Mouse (Mus musculus) cerebellum, postnatal 10 days (tissue): ENCODE data around the gene Mta3.

Experiments
- DNase-seq, 2 experiments: peaks; one replicate each; pipeline ENCODE4 v3.0.0; 2021; ENCODE audit warnings: mixed read lengths in 2 of 2

Gene Mta3

DNA sequence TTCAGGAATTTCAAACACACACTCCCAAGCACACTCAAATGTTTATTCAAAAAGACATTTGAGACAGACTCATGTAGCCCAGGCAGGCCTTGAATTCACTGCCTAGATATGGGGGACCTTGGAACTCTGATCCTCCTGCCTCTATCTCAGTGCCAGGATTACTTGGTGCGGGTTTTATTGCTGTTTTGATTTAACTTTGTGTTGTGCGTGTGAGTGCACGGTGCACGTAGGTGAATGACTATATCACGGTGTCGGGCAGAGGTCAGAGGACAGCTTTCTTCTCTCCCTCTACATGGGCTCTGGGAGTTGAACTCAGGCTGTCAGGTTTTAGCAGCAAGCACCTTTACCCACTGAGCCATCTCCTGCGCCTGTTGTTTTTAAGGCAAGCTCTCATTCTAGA, 61.1 kb downstream of the Mta3 start:
- no peak for DNase-seq

DNA sequence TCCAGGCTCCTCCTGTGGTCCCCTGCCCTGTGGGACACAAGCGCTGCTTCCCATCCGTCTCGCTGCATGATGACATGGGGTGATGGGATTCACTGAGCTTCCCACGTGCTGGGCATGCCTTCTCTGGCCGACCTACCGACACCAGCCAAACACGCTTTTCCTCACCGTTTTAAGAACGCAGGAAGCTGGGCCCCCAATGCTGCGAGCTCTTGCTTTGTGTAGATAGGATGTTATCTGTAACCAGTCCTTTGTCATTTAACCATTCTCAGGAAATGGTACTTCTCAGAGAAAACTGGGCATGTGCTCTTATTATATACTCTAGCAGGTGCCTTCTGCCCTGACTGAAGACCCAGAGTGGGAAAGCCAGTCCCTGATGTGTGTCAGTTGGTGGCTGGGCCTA, 62.3 kb downstream of the Mta3 start:
- DNase-seq = no peak

DNA sequence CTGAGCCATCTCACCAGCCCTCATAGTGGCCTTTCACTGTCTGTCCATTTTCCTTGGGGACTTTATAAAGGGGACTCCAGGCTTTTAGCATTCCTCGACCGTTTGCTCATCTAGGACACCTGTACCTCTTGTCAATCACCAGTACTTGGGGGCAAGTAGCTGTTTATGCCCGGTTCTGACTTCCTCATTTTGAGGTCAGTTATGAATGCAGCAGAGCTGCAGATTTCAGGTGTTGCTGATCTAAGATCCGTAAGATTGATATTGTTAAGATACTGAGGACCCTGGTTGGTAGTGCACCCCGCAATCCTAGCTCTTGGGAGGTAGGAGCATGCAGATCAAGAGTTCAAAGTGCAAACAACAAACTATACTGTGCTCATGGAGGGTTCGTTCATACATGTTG, 64.4 kb downstream of the Mta3 start:
- no peak for DNase-seq

DNA sequence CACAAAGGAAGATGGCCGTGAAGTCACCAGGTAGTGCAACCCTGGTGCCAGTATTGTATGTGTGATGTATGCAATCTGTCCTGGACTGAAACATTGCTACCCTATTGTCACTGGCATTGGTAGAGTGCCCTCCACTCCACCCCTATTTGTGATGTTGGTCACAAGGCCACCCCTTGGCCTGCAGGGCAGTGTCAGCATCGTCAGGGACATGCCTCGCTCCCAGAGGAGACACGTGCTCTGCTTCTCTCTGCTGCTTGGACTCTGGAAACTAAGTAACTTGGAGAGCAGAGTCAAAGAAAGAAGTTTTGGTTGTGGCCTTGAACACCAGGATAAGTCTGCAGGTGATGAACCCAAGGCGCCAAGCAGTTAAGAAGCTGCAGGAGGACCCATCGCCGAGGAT, 65.0 kb downstream of the Mta3 start:
- no peak for DNase-seq

DNA sequence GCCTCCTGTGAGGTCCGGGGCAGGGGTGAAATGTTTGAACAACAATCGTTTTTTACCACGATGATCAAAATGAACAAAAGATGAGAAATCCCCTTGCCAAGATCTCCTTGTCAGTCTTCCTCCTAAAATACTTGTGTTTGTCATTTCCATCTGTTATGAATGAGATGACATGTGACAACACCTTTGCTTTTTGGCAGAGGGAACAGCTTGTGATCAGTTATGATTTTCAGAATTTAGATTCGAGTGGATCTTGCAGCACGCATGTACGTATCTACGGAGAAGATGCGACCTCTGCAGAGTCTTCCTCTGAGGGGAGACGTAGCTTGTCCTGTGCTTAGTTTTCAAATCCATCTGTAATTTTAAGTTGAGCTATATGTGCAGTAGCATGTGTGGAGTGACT, 66.1 kb downstream of the Mta3 start:
- DNase-seq = no peak

DNA sequence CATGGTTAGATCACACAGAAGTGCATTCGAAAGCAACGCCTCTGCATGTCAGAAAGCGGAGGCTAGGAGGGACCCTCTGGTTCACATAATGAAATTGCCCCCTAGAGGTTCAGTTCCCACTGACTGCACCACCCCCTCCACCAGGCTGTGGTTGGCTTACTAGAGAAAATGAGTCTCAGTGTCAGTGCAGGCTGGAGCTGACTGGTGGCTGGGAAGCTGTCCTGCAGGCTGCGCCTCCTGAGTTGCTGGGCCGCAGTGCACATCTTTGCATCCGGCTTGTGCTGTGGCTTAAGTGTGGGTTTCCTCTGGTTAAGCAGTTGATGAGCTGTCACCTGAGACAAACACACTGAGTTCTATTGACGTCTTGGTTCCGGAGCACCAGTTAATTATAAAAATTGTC, 66.7 kb downstream of the Mta3 start:
- peak; percentile 21 to 27 for DNase-seq

DNA sequence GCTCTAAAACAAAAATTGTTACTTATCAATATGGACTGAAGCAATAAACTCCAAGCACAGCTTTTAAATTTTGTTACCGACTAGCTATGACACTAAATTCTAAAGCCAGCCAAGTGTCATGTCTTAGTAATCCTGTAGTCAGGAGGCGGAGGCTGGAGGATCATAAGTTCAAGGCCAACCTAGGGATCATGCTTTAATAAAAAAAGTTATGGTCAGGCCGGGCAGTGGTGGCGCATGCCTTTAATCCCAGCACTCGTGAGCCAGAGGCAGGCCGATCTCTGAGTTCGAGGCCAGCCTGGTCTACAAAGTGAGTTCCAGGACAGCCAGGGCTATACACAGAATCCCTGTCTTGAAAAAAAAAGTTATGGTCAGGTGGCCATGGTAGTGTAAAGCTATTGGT, 71.0 kb downstream of the Mta3 start:
- no peak for DNase-seq

DNA sequence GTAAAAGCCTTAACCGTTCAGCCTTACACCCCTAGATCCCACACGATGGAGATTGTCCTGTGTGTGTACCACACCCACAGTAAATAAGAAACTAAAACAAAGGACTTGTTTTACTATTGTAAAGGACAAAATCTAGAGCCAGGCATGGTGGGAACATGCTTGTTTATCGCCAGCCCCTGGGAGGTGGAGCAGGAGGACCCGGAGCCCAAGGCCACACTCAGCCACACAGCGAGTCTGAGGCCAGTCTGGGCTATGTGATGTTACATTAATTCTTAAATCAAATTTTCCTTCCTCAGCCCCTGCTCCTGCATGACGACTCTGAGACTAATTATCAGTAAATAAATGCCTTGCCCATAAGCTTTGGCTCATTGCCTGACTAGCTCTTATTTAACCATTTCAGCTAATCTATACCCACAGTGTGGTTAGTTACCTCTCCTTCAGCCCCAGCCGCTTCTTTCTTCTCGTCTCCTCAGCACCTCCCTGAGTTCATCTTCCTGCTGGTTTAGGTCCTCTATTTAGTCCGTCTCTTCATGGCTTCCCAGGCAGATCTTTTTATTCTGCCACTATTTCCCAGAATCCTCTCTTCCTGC, 71.6 kb downstream of the Mta3 start:
- no peak for DNase-seq

DNA sequence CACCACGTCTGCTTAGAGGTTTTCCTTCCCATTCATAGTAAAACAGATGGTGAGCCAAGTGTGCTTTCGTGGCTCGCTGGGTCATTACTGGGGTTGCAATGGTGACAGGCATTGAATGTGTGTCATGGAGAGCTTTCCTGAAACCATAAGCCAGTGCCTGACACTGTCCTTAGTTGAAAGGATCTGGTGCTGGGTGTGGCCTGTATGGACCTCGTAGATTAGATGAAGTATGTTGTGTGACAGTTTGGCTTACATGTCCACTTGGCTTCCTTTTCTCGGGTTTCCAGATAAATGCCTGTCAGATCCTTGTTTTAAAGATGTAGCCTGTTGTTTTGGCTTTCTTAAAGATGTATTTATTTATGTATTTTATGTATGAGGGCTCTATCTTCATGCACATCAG, 74.3 kb downstream of the Mta3 start:
- DNase-seq = no peak

DNA sequence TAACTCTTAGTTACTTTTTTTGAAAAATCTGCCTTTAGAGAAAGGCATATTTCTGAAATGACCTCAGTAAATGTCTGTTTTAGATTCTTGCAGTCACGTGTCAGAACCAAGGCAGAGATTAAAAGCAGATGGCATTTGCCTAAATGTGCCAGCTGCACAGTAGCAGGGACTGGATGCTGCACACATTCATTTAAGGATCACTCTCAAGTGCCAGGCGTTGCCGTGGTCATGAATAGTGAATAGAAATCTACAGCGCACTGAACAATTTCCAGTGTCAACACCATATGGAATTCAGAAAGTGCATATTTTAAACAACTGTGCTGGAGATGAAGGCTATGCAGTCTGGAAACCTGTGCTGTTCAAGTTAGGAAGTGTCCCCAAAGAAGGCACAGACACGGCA, 76.8 kb downstream of the Mta3 start:
- peak; percentile 26 to 33 for DNase-seq

DNA sequence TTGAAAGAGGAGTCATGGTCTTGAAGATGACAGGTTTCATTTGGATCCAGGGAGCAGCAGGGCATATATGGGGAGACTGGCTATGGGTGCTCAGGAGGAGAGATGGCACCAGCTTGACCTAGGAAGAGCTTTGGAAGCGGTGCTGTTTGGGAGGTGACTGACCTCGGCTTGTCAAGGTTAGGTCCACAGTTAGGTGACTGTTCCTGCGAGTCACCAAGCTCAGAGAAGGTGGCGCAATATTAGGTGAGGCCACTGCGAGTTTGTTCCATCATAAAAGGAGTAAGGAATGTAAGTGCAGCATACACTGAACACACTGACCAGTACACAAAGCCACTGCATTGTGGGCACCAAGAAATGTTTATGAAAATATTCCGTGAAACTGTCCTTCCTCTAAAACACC, 80.5 kb downstream of the Mta3 start:
- no peak for DNase-seq

DNA sequence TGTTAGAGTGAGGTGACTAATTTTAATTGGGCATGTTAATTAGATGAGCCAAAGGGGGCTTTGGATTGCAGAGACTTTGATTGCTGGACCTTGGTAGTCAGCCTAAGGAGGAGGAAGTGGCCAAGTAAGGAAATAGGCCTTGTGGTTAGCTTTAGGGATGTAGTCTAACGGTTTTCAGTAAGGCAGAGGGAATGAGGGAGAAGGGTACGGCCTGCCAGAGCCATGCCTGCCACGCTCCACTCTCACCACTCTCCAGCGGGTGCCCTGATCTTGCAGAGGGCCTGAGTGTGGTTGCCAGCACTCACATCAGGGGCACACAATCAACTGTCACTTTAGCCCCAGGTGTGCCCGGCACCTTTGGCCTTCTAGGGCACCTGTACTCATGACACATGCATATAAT, 84.2 kb downstream of the Mta3 start:
- DNase-seq = no peak

DNA sequence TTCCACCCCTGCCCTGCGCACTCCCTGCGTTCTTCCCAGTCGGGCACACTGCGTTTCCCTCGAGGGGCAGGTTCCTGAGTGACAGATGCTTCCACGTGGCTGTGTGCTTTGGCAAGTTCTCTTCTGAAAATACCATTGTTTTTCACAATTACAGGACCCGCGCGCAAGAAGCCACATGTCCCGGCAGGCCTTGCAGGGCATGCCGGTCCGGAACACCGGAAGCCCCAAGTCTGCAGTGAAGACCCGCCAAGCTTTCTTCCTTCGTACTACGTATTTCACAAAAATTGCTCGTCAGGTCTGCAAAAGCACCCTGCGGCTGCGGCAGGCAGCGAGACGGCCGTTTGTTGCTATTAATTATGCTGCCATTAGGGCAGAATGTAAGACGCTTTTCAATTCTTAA, 86.4 kb downstream of the Mta3 start:
- DNase-seq = no peak

DNA sequence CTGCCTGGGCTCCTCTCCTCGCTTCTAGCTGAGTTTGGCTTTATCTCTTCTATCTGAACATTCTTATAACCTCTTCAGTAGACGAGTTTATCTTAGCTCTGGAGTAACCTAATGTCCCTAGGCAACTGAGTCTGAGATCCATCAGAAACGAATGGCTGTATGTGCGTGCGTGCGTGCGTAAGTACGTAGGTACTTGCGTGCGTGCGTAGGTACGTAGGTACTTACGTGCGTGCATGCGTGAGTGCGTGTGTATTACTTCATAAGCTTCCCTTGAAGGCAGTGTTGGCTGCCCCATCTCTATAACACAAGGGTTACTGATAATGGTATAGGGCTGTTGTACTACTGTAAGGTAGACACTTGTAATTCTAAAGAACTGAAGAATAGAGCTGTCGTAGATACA, 89.2 kb downstream of the Mta3 start:
- no peak for DNase-seq

DNA sequence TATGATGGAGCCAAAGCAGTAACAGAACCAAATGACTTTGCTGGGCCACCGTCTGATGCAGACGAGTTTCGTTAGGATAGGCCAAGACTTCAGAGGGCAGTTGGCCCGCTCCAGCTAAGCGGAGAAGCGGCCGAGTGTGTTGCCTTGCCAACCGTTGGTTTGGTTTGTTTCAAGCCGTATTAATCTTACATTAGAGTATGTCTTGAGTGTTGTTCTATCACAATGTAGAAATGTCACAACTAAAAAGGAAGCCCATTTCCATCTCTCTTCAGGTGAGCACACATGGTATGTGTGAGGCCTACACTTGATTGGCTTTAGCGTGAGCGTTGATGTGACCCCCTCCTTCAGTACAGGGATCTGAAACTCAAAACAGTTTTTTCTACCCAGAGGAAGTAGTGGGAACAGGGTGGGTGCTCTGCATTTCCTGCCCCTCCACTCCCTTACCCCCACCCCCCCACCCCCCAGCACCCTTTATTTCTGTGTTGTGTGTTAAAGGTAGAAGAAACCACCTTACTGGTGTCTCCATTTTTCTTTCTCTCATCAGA, 93.6 kb downstream of the Mta3 start:
- DNase-seq = no peak

DNA sequence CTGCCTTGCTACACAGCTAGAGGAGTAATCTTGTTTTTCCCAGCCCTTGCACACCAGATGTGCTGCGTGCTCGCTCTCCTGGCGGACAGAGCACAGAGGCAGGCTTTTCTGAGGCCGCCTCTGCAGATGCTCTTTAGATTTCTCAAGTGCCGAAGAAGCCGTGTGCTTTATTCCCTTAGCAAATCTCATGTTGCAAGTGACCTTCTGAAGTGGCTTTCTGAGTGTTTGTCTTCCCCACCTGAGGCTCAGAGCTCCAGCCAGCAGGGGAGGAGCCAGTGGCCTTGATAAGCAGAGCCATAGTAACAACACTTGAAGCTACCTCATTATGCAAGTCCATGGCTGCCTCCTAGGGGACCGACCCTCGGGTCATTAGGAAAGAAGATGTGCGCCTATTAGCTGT, 98.0 kb downstream of the Mta3 start:
- DNase-seq = no peak

DNA sequence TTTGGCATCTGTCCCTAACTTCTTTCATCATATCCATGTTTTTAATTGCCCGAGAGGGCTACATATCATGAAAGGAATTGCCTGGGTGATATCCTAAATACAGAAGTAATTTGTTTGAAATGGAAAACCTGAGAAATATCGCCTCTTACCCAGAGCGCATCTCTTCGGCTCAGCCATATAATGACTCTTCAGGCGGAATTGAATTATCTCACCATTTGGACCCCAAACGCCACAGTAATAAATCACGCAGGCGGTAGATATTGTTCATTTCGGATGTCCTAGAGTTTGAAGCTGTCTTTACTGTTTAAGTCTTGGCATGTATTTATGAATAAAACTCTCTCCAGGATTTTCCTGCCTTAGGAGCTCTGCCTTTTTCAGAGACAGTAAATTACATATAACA, 99.1 kb downstream of the Mta3 start:
- DNase-seq = no peak

DNA sequence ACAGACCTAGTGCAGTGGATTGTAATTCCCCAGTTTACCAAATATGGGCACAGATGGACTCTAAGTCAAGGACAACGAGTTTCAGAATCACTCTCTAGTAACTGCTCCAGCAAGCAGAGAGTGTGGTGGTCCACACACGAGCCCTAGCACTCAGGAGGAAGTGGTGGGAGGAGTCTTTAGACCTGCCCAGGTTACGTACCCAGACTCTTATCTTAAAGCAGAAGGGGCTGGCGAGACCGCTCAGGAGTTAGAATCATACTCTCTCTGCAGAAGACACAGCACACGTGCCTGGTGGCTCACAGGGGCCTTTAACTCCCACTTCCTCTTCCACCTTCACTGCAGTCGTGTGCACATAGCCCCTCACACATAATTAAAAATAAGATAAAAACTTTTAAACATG, 101.4 kb downstream of the Mta3 start:
- no peak for DNase-seq

DNA sequence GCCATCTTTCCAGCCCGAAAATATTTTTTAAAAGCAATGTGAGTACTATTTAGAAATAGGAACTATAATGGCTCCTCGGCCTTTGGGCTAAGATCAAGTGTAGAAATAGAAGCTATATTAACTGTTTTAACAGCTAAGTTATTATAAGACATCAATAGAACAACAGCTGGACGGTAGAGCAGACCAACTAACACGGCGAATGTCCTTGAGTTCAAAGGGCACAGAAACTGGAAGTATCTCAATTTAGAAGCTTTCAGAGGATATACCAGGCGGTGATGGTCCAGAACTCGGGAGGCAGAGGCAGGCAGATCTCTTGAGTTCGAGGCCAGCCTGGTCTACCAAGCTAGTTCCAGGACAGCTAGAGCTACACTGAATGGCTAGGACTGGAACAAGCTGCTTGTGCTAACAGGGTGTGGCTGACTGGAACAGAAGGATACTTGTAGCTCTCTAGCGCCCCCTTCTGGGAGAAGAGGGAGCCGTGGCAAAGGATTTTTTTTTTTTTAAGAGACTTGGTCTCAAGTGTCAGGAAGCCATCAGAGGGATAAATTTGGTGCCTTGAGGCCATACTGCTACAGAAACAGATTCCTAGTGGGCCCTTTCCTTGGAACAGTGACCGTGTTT, 101.9 kb downstream of the Mta3 start:
- DNase-seq = peak; percentile 69 to 77

DNA sequence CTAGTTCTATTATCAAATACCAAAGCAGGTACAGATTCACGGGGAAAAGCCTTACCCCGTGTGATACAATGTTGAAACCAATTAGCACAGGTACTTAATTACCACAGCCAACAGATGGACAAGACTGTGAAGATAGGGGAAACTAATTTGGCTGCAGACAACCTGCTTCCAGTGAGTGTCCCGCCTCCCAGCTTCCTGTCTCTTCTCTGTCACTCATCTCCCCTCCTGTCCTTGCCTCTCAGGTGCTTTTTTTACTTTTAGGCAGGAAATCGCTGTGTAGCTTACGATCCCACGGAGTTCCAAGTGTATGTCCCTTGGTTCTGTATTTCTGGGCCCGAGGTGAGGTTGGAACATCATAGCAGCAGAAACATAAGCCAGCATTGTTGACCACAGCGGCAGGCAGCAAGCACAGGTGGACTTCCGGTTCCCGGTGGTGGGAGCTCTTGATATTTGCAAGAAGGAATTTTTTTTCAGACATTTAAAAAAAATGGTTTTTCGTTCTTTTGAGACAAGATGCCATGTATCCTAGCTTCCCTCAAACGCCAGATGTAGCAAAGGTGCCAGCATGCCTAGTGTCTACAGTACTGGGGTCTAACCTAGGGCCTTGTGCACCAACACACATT, 102.6 kb downstream of the Mta3 start:
- DNase-seq = no peak

DNA sequence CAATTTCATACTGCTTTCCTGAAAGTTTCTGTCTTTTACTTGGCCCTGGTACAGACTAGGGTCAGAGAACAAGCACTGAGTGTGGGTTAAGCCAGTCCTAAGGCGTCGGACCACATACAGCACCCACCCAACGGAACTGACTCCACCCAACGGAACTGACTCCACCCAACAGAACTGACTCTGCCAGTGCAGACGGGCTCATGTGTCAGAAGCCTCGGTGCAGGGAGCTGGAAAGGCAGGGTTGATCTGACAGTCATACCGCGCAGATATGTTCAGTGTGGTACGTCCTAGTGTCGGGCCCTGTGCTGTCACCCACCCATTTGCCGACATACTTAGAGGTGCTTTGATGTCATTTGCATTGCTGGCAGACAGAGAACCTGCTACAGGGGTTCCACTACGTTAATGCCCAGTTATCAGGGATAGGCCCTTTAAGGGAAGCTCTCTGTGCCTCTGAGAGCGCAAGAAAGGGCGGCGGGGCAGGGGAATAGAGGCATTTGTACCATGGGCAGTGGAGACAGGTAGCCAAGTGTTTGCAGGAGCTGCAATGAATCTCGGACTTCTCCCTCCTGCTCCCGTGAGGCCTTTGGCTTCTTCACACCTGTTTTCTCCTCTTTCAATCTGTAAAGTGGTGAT, 103.3 kb downstream of the Mta3 start:
- DNase-seq = no peak

DNA sequence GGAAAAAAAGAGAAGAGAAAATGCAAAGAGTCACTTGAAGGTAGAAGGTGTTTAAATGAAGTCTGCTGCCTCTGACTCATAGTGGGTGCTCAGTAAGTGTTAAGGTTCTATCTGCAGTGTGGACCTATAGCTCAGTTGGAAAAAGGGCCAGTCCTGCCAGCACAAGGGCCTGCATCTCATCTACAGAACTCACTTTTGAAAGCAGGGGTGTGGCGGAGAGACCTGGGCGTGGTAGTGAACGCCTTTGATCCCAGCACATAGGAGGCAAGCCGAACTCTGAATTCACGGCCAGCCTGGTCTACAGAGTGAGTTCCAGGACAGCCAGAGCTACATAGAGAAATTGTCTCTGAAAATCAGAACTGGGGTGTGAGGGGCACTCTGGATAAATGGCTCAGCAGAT, 104.3 kb downstream of the Mta3 start:
- no peak for DNase-seq

DNA sequence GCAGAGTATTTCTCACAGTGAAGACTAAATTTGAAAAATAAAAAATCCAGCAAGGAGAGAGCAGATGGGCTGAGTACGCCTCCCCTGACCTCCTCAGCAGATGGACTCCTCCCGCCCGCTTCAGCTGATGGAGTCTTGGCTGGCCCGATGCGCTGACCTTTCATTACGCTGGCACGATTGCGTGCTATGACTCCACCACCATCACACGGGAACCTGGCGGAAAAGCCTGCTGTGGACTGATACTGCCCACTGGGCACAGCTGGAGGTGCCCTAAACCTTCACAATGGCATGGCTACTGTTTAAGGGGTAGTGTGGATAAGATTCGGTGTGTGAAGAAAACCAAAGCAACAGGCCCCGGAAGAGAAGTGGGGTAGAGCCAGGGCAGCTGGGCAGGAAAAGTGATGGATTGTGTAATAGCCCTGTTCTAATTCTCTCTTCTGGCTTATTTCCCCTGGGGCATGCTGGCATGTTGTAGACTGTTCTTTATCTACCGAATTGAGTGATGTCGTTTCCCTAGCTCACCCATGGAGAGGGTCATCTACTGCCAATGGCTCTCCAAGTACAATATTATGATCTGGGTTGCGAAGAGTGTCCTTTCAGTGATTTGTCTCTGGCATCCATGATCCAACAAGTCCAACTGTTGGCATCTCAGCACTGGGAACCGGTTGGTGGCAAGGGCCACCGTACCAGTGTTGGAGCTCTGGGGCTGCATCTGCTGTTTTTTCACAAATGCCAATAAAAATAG, 106.4 kb downstream of the Mta3 start:
- DNase-seq = peak; percentile 80
